Mouse (Mus musculus) Patski (cell line): ENCODE results near the gene Pbdc1. TPM values are rescaled to one million over a fixed set of nuclear protein-coding genes. Genes with fewer than 3 reads are reported as not detected.
"Not testable (repeated sequence)": the region's sequence is repeated elsewhere in the genome, so short reads cannot be mapped to it uniquely, and the experiment has no call there.

Source experiments
- ATAC-seq: fragments of 100-300 bp; one replicate; pipeline ENCODE4 v1.8.0; 2021
- CTCF ChIA-PET: fragments of 350-600 bp; sonication (Branson Sonifier 250); formaldehyde crosslinking; loops from one replicate; lab custom pipeline; 2022; ENCODE audit warnings: inconsistent platforms; lab: Charles Lee
- POLR2A ChIA-PET: fragments of 350-600 bp; sonication (Branson Sonifier 250); formaldehyde crosslinking; loops from one replicate; lab custom pipeline; 2022; ENCODE audit warnings: antibody characterized with exemption, inconsistent platforms; lab: Charles Lee
- DNase-seq: peaks from one replicate; pipeline ENCODE4 v3.0.0-alpha.2; 2011; ENCODE audit warnings: low read depth, low spot score
- H3K27me3 ChIP-seq: fragments of 371-371 bp; one replicate; pipeline ENCODE4 v1.5.1; 2021
- CTCF ChIP-seq: fragments of 100-300 bp; IDR thresholded peaks from one replicate; pipeline ENCODE4 v1.5.1; 2021
- in situ Hi-C: fragments of 300-500 bp; cut with MboI; formaldehyde crosslinking; loops from 3 replicates; pipeline ENCODE4 v1.11.1; 2018; ENCODE audit warnings: low pct_unique_long_range_greater_than_20kb, mixed read lengths
- polyA plus RNA-seq: library from polyadenylated mRNA; unstranded; gene quantifications from one replicate; pipeline ENCODE4 v1.2.3, GENCODE M21; 2021

The Pbdc1 gene
- polyA plus RNA-seq, 1 experiment from 2014 or later = 37.9 TPM

- ChIA-PET CTCF (interaction anchor here (1.5 kb wide), 1 partner anchor 10 kb away, joined by 3 read pairs; no protein-coding TSS in a partner anchor), POLR2A (no interaction called here)
- no peak for TF ChIP-seq CTCF
- peak; percentile 75 for ATAC-seq
- H3K27me3 ChIP-seq = no peaks in the 10 kb centered on the region
- in situ Hi-C loops = loop anchor here (25.0 kb wide), 1 partner anchor 1067 kb away; the partner anchor contains the start of gene Pgk1
- DNase-seq = peak; percentile 22
Observed at GRCm38 (mm10) chrX:105120275-105121226, 41.0 kb downstream of the Pbdc1 start, which contains the start of gene Magee1. Magee1 (plus strand) TSS chrX:105120378.

- TF ChIP-seq CTCF = no peak
- ATAC-seq = peak; percentile 74
- CTCF ChIA-PET = no interaction called here
- POLR2A ChIA-PET = no interaction called here
- DNase-seq = no peak
- H3K27me3 ChIP-seq = no peaks in the 10 kb centered on the region
- in situ Hi-C loops = loop anchor here (25.0 kb wide), 1 partner anchor 1066 kb away; the partner anchor contains the start of gene Pgk1
Observed at GRCm38 (mm10) chrX:105121227-105121865, 41.8 kb downstream of the Pbdc1 start.

- peaks cover 5% of the 10 kb centered on the region for H3K27me3 ChIP-seq
- no peak for ATAC-seq
- TF ChIP-seq CTCF = no peak
- in situ Hi-C loops = loop anchor here (25.0 kb wide), 1 partner anchor 1062 kb away; the partner anchor contains the start of gene Pgk1
- DNase-seq = no peak
- POLR2A ChIA-PET = no interaction called here
- CTCF ChIA-PET = interaction anchor here (1.0 to 1.6 kb wide), 3 partner anchors 9 to 86 kb away, joined by 3 to 4 read pairs (median 4); no protein-coding TSS in a partner anchor
Observed at GRCm38 (mm10) chrX:105124903-105125302, 45.3 kb downstream of the Pbdc1 start.

GRCm38 (mm10) chrX:105151872-105152461 lies 72.4 kb downstream of the Pbdc1 start:
- DNase-seq (no peak), ATAC-seq (no peak)
- in situ Hi-C loops = loop anchor here (25.0 kb wide), 1 partner anchor 635 kb away; no protein-coding TSS in a partner anchor
- POLR2A ChIA-PET = interaction anchor here (0.7 kb wide), 1 partner anchor 14 kb away, joined by 7 read pairs; no protein-coding TSS in a partner anchor
- peaks cover 37% of the 10 kb centered on the region for H3K27me3 ChIP-seq
- CTCF ChIA-PET = no interaction called here
- no peak for TF ChIP-seq CTCF

GRCm38 (mm10) chrX:105165007-105165406 lies 85.5 kb downstream of the Pbdc1 start:
- POLR2A ChIA-PET = interaction anchor here (0.6 kb wide), 1 partner anchor 13 kb away, joined by 7 read pairs; no protein-coding TSS in a partner anchor
- peaks cover 28% of the 10 kb centered on the region for H3K27me3 ChIP-seq
- ATAC-seq, CTCF ChIA-PET, DNase-seq: not testable (repeated sequence)
- in situ Hi-C loops = loop anchor here (25.0 kb wide), 1 partner anchor 622 kb away; no protein-coding TSS in a partner anchor

Other genes starting within 250 kb of the Pbdc1 start
- not detected for gene Magee2, start 222.5 kb upstream of the Pbdc1 start, polyA plus RNA-seq
- gene Magee1, start 40.6 kb downstream of the Pbdc1 start, polyA plus RNA-seq = 32.2 TPM